Mouse (Mus musculus) left cerebral cortex, adult 8-10 months (tissue): ENCODE results near the gene Grip1. TPM values are rescaled to one million over a fixed set of nuclear protein-coding genes. Genes with fewer than 3 reads are reported as not detected.

Experiments used
- DNase-seq, 2 experiments: peaks; one replicate each; pipeline ENCODE4 v3.0.0; 2022; ENCODE audit warnings: low spot score in 2 of 2
- total RNA-seq, 4 experiments: library from RNA; stranded (reverse); gene quantifications; 2 replicates each; pipeline ENCODE4 v1.2.4; 2022

Grip1 gene
- total RNA-seq, 4 experiments from 2014 or later, result 17.2 to 21.3 (median 19.1) TPM

GRCm38 (mm10) chr10:120124801-120125464 lies 671.3 kb downstream of the Grip1 start:
- DNase-seq, result peak; percentile 61 to 80

- no peak for DNase-seq
These were observed 671.8 kb downstream of the Grip1 start for GRCm38 (mm10) chr10:120125465-120125857.

GRCm38 (mm10) chr10:120128601-120129277 lies 675.1 kb downstream of the Grip1 start:
- no peak for DNase-seq

- DNase-seq, result peak in 1 of 2 experiments; percentile 43
These were observed 677.0 kb downstream of the Grip1 start for GRCm38 (mm10) chr10:120130621-120131020.

GRCm38 (mm10) chr10:120133697-120134096 lies 680.1 kb downstream of the Grip1 start:
- no peak for DNase-seq

GRCm38 (mm10) chr10:120136020-120136562 lies 682.5 kb downstream of the Grip1 start:
- no peak for DNase-seq

Other genes with a start within 250 kb of the Grip1 start
- gene Cand1, start 213.8 kb upstream of the Grip1 start, total RNA-seq, result 100 to 1,000 TPM; 145 to 164 (median 151) TPM